Mouse (Mus musculus) c-Kit-positive CD71-negative TER-119-negative erythroid progenitor cells, embryonic 14.5 days (primary cell): ENCODE measurements around the gene Tpk1.

Experiments
- DNase-seq: peaks from one replicate; pipeline ENCODE4 v3.0.0-alpha.2; 2013; ENCODE audit warnings: low read depth

Gene Tpk1

DNA sequence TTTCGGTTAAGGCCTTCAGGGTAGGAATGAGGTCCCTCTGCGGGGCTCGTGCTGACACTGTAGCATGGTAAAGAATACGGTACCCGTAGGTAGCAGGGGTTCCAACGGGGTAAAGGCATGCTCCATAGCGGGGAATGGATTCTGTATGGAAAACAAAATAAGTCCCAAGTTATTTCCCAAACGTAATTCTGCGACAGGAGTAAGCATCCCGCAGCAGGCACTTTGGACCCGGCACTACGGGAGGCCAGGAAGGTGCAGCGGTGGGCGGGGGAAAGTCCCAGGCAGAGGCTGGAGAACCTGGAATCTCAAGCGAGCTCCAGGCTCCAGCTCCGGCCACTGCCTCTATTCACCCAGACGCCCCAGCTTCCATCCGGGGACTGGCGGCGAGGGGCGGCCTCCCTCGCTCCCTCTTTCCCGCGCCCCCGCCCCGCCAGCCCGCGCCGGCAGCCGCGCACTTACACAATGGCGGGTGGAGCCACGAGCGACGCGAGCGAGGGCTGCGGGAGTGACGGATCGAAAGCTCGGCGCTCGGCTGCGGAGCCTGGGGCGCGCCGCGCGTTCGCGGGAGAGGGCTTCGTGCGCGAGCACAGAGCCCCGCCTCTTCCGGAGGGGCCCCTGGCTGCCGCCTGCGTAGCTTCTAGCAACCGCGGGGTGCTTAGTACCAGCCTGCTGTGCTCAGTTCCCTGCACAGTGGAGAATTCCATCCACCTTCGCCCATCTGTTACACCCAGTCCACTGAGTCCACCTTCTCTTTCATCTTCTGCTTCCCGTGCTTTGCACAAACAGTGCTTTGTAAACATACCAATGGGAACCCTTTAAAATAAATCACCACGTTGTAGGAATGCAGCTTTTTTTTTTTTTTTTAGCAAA lies at the start of gene Tpk1:
Gene Tpk1 (minus strand): TSS at position 602 of the 870 bp plus-strand sequence.
- peak; percentile 83 for DNase-seq

DNA sequence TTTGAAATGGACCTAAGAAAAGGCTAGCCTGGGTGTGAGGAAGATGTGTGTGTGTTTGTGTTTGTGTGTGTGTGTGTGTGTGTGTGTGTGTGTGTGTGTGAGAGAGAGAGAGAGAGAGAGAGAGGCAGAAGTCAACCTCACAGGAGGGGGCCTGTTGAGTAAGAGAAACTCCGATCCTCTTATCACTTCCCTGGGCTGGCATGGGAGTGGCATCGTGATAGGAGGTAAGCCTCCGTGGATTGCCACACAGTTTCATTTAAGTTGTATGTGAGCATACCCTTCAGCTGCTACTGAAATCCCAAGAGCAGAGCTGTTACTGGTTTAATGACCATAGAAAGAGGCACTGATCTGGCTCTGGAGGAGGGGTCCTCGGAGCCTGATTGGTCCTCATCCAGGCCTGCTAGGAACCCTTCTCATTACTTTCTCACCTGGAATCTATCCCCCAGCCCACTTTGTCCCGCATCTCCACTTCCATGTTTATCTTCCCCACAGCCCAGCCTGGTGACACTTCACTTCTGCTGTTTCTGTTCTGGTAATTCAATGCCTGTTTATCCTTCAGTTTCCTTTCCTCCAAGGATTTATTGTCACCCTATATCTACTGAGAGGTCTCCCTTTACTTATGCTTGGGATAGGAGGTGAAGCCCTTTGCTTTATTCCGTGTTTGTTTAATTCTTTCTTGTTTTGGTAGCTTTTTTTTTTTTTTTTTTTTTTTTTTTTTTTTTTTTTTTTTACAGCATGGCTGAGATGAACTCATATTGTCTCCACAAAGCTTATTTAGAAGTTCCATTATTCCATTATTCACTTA lies 36.9 kb upstream of the Tpk1 start:
- DNase-seq: no peak

DNA sequence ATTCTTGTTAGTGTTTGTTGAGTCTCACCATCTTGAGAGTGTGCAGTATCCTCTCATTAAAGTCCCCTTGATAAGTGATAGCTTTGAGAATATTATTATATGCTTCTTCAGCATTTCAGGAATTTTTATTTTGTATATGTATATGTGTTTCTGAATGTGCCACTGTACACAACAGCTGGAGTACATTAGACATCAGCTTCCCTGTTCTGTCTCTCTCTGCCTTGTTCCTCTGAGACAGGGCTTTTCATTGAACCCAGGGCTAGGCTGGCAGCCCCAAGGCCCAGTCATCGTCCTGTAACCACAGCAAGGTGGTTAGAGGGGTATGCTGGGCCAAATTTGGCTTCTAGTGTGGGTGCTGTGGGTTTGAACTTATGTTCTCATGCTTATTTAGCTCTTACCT lies 25.8 kb upstream of the Tpk1 start:
- DNase-seq: no peak

DNA sequence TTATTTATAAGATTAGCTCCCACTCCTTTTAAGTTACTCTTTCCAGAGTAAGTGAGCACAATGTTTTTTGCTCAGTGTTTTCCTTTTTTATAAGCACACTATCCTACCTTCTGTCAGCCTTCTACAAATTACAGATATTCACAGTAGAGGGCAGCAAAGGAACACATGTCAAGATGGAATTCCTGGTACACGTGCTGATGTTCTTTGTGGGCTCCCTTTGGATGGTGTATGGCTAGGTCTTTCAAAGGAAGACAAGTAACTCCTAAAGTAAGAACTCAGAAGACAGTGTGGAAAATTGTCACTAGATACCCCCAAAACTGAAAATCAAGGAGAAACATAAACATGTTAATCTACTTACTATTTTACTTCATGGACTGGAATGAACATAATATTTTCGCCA lies 19.9 kb upstream of the Tpk1 start:
- DNase-seq: no peak

DNA sequence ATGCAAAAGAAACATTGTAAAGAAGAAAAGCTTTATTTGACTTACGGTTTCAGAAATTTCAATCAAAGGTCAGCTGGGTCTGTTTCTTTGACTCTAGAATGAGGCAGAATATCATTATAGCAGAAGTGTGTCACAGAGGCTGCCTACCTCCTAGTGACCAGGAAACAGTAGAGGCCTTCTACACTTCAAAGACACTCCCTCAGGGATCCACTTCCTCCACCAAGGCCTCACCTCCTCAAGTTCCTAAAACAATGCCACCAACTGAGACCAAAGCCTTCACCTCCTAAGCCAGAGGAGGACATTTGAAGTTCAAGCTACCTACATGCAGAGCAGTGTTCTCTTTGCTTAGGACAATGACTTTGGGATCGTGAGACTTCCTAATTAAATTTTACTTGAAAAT lies 16.5 kb upstream of the Tpk1 start:
- no peak for DNase-seq

DNA sequence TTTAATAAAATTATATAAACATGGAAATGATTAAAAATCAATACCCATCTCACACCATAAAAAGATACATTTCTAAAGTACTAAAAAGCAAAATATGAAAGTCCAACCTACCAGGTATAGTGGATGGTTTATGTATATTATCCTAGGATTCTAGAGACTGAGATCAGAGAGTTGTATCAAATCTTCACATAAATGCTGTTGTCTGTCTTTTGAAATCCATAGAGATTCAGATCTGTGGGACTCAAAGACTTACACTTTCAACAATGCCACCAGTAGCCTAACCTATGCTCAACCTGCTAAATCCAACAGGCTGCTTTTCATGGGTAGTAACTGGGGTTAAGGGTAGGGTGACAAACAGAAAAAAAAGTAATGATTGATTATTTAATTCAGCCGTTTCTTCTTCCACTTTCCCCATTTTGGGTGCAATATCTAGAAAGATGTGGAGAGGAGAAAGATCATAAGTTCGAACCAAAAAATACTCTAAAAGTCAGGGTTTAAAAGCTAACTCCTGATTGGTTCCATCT lies 12.7 kb upstream of the Tpk1 start:
- no peak for DNase-seq

- DNase-seq: no peak
These were observed 11.5 kb upstream of the Tpk1 start for GRCm38 (mm10) chr6:43677566-43677965.

- no peak for DNase-seq
These were observed 10.1 kb upstream of the Tpk1 start for GRCm38 (mm10) chr6:43676139-43676538.

DNA sequence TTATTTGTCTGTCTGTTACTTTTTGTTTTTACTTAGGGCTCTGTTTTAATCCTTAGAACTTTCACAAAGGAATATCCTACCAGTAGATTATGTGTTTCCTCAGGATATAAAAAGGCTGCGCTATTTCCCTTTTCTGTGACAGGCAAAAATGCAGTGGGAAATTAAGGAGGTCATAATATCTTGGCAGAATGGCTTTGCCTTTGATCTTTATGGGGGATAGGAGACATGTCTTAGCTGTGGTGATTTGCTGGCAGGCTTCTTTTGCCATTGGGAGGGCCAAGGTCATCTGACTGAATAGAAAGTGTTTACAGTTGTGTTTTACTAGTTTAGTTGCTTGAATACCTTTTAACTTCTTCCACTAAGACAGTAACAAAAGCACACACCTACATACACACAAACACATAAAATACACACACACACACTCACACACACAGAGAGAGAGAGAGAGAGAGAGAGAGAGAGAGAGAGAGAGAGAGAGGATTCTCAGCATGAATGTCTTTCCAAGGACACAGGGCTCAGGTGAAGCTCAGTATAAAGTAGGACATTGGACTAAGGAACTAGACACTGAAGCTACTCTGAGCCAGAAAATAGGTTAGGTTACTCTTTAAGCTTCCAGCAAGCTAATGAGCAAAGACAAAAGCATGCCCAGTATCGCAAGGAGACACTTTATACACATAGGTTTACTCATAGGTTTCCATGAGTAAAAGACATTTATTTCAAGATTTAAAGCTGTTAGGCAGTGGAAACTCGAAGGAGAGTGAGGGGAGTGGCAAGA lies 9.1 kb upstream of the Tpk1 start:
- no peak for DNase-seq

GRCm38 (mm10) chr6:43670939-43671338 lies 4.9 kb upstream of the Tpk1 start:
- no peak for DNase-seq

- no peak for DNase-seq
These were observed 1.6 kb upstream of the Tpk1 start for GRCm38 (mm10) chr6:43667681-43668080.

DNA sequence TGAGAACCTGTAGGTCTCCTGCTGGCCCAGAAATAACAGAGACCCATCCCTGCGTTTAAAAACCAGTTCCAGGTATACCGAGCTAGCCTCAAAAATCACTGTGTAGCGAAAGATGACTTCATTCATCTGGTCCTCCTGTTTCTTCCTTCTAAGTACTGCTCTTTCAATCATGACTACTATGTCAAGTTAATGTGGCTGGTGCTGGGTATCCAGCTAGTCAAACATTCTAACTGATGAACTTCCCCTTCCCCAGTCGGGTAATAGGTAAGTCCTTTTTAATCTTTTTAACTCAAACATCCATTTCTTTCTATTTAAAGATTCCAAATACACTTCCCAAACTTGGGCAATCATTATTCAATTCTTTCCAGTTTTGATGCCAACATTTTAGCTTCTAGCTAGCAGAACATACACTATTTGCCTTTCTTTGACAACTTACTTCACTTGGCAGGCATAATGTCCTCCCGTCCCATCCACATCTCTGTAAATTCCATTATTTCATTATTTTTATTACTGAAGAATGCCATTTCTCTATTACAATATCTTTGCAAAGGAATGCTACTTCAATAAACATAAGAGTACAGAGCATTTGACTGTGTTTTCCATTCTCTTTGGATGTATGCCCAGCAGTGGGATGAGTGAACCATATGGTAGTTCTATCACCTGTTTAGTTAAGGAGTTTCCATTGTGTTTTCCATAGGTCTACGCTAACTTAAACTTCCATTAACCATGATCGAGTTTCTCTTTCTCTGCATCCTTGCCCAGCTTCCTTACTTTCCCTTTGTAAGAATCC lies 728 bp upstream of the Tpk1 start:
- DNase-seq: no peak

GRCm38 (mm10) chr6:43661822-43662221 lies 4.3 kb downstream of the Tpk1 start:
- DNase-seq: no peak

GRCm38 (mm10) chr6:43658290-43658689 lies 7.8 kb downstream of the Tpk1 start:
- DNase-seq: no peak

DNA sequence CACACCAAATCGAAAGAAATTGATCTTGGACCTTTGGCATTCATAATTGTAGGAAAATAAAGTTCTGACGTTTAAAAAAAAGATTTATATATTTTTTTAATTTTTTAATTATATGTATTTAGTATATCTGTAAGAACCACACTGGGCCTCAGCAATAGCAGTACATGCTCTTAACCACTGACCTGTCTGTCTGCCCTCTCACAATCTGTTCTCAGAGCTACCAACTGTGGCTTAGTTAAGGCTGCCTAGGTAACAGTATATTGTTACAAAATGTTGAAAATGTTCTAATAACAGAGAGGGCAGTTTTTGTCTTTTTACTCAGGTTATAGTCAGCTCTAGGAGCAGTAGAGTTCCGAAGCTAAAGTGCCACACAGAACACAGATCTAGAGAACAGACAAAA lies 8.2 kb downstream of the Tpk1 start:
- DNase-seq: no peak

- no peak for DNase-seq
These were observed 11.1 kb downstream of the Tpk1 start for GRCm38 (mm10) chr6:43654876-43655456.

- DNase-seq: no peak
These were observed 16.6 kb downstream of the Tpk1 start for GRCm38 (mm10) chr6:43649516-43649915.

DNA sequence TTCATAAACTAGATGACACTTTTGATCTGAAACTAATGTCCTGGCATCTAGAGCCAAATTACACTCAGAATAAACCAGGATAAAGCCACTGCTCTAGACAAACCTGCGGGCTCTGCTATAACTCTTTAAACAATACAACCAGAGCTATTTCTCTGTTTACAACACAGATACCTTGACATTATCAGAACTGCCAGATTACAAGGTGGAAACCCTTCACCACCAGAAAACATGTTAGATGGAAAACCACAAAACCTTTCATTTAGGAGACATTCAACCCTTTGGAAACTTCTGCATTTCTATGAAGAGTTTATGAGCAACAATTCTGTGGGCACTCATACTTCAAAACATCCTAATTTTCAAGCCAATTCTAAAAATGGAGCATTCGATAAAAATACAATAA lies 20.4 kb downstream of the Tpk1 start:
- DNase-seq: no peak

- DNase-seq: no peak
These were observed 21.0 kb downstream of the Tpk1 start for GRCm38 (mm10) chr6:43645105-43645504.

DNA sequence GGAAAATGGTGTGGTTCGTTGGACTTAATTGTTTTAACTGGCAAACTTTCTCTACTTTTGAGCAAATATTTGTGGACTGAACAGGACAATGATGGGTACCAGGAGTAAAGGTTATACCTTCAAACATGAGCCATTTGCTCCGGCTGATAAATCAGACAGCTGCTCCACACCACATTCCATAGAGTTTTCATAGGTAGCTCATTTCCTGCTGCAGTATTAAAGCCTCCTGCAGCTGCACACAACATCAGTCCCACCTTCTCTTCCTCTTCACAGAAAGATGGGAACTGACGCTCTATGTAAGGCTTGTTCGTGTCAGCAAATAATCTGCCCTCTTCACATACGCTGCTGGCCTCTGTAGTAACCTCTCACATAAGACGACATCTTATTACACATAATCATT lies 22.4 kb downstream of the Tpk1 start:
- DNase-seq: no peak

- DNase-seq: no peak
These were observed 23.7 kb downstream of the Tpk1 start for GRCm38 (mm10) chr6:43642375-43642774.
